Mouse (Mus musculus) heart, adult 2 months (tissue): Measurements from ENCODE around the gene Hcrt.

Experiments used
- CTCF ChIP-seq: fragments of 200-600 bp; IDR thresholded peaks from 2 replicates; pipeline ENCODE4 v1.8.1; 2022; ENCODE audit warnings: antibody characterized with exemption, mild to moderate bottlenecking, moderate library complexity
- EP300 ChIP-seq: fragments of 200-500 bp; IDR thresholded peaks from 2 replicates; pipeline ENCODE4 v1.6.1; 2011; ENCODE audit warnings: low read depth, low read length, control low read depth; ENCODE audit not compliant: insufficient read depth

GRCm38 (mm10) chr11:100811132-100811531 lies 48.4 kb upstream of the Hcrt start:
- peak; percentile 59 for TF ChIP-seq CTCF
- no peak for TF ChIP-seq EP300
